ENCODE assay signal across 8 mouse cellular contexts in genomic region chr12:77240372-77240771, GRCm38 (mm10). TPM values are rescaled to one million over a fixed set of nuclear protein-coding genes. Genes with fewer than 3 reads are reported as not detected.
DNase-seq lines count a peak whose midpoint lies in the region; ATAC-seq lines count a peak whose summit lies in the region.

No protein-coding gene starts in this region.

- H3K4me3 ChIP-seq in neural tube, embryonic 12.5 days = no peak overlapping the region
- no peak overlapping the region for H3K4me3 ChIP-seq in stomach, embryonic 15.5 days (replicated peaks)

- 62% methylated on average over 6 of the region's 6 CpGs for WGBS in neural tube, embryonic 12.5 days
- 50% methylated on average over 6 of the region's 6 CpGs for WGBS in stomach, embryonic 15.5 days

- no peak for ATAC-seq in cerebellum, adult (ENCODE audit: insufficient number of reproducible peaks, low FRiP score, low TSS enrichment)
- ATAC-seq in neural tube, embryonic 12.5 days (ENCODE audit: low FRiP score, low read depth) = no peak
- ATAC-seq in stomach, embryonic 15.5 days (ENCODE audit: insufficient read depth, low FRiP score, low read depth) = no peak

- no peaks in the 10 kb centered on the region for H3K9me3 ChIP-seq in neural tube, embryonic 12.5 days
- H3K9me3 ChIP-seq in stomach, embryonic 15.5 days = no peaks in the 10 kb centered on the region

- no peaks in the 10 kb centered on the region for H3K36me3 ChIP-seq in neural tube, embryonic 12.5 days
- no peaks in the 10 kb centered on the region for H3K36me3 ChIP-seq in stomach, embryonic 15.5 days

- no peaks in the 10 kb centered on the region; the same call in 1 of the 2 replicates for H3K4me1 ChIP-seq in neural tube, embryonic 12.5 days
- H3K4me1 ChIP-seq in stomach, embryonic 15.5 days = 0 out of 2 replicates have a peak, but pooled peaks cover 4% of the 10 kb centered on the region

- no peaks in the 10 kb centered on the region for H3K27me3 ChIP-seq in neural tube, embryonic 12.5 days (replicated peaks)
- no peaks in the 10 kb centered on the region for H3K27me3 ChIP-seq in stomach, embryonic 15.5 days (replicated peaks)

- no peak overlapping the region for H3K9ac ChIP-seq in neural tube, embryonic 12.5 days
- no peak overlapping the region for H3K9ac ChIP-seq in stomach, embryonic 15.5 days

- no peak overlapping the region for H3K27ac ChIP-seq in neural tube, embryonic 12.5 days
- H3K27ac ChIP-seq in stomach, embryonic 15.5 days = no peak overlapping the region

- H3K4me2 ChIP-seq in neural tube, embryonic 12.5 days (replicated peaks) = peak overlapping the region; percentile 38
- peak overlapping the region; percentile 27; the same call in 1 of the 2 replicates for H3K4me2 ChIP-seq in stomach, embryonic 15.5 days

- DNase-seq in cerebellum, adult 9-10 months = peak; percentile 41
- DNase-seq in neural tube, embryonic 10.5 days (ENCODE audit: extremely low spot score, low spot score) = no peak
- DNase-seq in induced T-regulatory cell, adult 2 months (ENCODE audit: low read depth) = peak; percentile 54
- DNase-seq in layer of hippocampus, adult 11-12 months (ENCODE audit: low spot score) = no peak
- DNase-seq in right cerebral cortex, postnatal 4 days = no peak

RNA-seq across cellular contexts. Expression of gene Fut8, which starts 2.4 kb away (rescaled TPM):
- polyA plus RNA-seq in neural tube, embryonic 12.5 days (2016; fragmentation: Nextera tagmentation; extraction: Ambion mirVana) = 38.9 and 42.6 TPM in 2 replicates
- polyA plus RNA-seq in stomach, embryonic 15.5 days (2015; fragmentation: Nextera tagmentation; extraction: Ambion mirVana) = 30.3 and 30.4 TPM in 2 replicates

Comparison
In these comparisons a context has a peak if more than half of its experiments do, and no peak if none do; other contexts are left out.
1. DNase-seq: peak in cerebellum, adult 9-10 months (single experiment) and induced T-regulatory cell, adult 2 months (single experiment); none in neural tube, embryonic 10.5 days (single experiment), layer of hippocampus, adult 11-12 months (single experiment) and right cerebral cortex, postnatal 4 days (single experiment).